ENCODE assay signal across 9 mouse cellular contexts in the genomic region with DNA sequence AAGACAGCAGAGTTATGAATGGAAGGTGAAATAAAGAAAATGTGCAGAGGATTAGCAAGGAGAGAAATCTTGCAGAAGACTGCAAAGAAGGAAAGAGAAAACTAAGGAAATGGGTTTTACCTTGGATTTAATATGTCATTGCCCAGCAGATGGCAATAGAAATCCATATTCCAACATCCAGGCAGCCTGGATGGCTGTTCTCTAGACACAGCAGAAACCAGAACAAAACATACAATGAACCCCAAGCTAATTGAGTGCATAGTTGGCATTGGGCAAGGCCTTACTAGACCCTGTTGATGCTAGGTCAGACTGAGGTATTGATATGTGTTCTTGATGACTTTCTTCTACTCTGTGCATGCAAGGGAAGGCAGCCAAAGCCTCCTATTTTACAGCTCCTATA. TPM values are rescaled to one million over a fixed set of nuclear protein-coding genes. Genes with fewer than 3 reads are reported as not detected.
DNase-seq lines count a peak whose midpoint lies in the region; ATAC-seq and TF ChIP-seq lines count a peak whose summit lies in the region.
"Had no signal": no experiment of that assay in that cellular context is flagged by ENCODE, and none has a peak within 500 bp of the region (broad histone marks: within the 10 kb centered on the region; RNA-seq: fewer than 3 reads in every experiment).

No protein-coding gene starts in this region.

- no peak overlapping the region for H3K4me2 ChIP-seq in kidney, embryonic 14.5 days (replicated peaks; ENCODE audit: low read depth, low read length)
- no peak overlapping the region for H3K4me2 ChIP-seq in forebrain, postnatal 0 days (ENCODE audit: low read depth)
- H3K4me2 ChIP-seq in lung, postnatal 0 days (replicated peaks; ENCODE audit: low read depth, low read length), result no peak overlapping the region
- H3K4me2 ChIP-seq: neural tube, embryonic 13.5 days had no signal

- H3K4me1 ChIP-seq in kidney, embryonic 14.5 days (ENCODE audit: control insufficient read depth, insufficient read depth, low read length), result no peaks in the 10 kb centered on the region
- no peaks in the 10 kb centered on the region for H3K4me1 ChIP-seq in forebrain, postnatal 0 days (ENCODE audit: insufficient read depth)
- no peaks in the 10 kb centered on the region for H3K4me1 ChIP-seq in lung, postnatal 0 days (ENCODE audit: insufficient read depth, low read depth, low read length)
- H3K4me1 ChIP-seq: neural tube, embryonic 13.5 days had no signal

- H3K9me3 ChIP-seq in kidney, embryonic 14.5 days (ENCODE audit: control insufficient read depth, low read length), result no peaks in the 10 kb centered on the region
- H3K9me3 ChIP-seq in forebrain, postnatal 0 days (ENCODE audit: low read length), result no peaks in the 10 kb centered on the region
- H3K9me3 ChIP-seq in lung, postnatal 0 days (ENCODE audit: low read length), result no peaks in the 10 kb centered on the region
- H3K9me3 ChIP-seq: neural tube, embryonic 13.5 days had no signal

- no peak overlapping the region for H3K4me3 ChIP-seq in kidney, embryonic 14.5 days (ENCODE audit: low read length)
- no peak overlapping the region for H3K4me3 ChIP-seq in forebrain, postnatal 0 days (ENCODE audit: low read depth, low read length)
- no peak overlapping the region for H3K4me3 ChIP-seq in lung, postnatal 0 days (ENCODE audit: low read depth, low read length)
- H3K4me3 ChIP-seq: neural tube, embryonic 13.5 days had no signal

- H3K36me3 ChIP-seq in kidney, embryonic 14.5 days (ENCODE audit: control insufficient read depth, insufficient read depth, low read length), result no peaks in the 10 kb centered on the region
- no peaks in the 10 kb centered on the region for H3K36me3 ChIP-seq in forebrain, postnatal 0 days (ENCODE audit: insufficient read depth)
- no peaks in the 10 kb centered on the region for H3K36me3 ChIP-seq in lung, postnatal 0 days (ENCODE audit: insufficient read depth, low read length)
- H3K36me3 ChIP-seq: neural tube, embryonic 13.5 days had no signal

- no peak overlapping the region for H3K27ac ChIP-seq in kidney, embryonic 14.5 days (ENCODE audit: low read depth, low read length)
- no peak overlapping the region for H3K27ac ChIP-seq in forebrain, postnatal 0 days (ENCODE audit: low read depth, low read length)
- H3K27ac ChIP-seq in lung, postnatal 0 days (ENCODE audit: low read length), result no peak overlapping the region
- H3K27ac ChIP-seq: neural tube, embryonic 13.5 days had no signal

- TF ChIP-seq EP300 in lung, postnatal 0 days (IDR thresholded peaks at IDR 0.05), result no peak

- no peak for ATAC-seq in kidney, embryonic 14.5 days (ENCODE audit: low FRiP score, low TSS enrichment)
- peak; percentile 78 for ATAC-seq in forebrain, postnatal 0 days
- peak; percentile 43 for ATAC-seq in lung, postnatal 0 days
- no peak for ATAC-seq in CD4-positive, CD25-positive, alpha-beta regulatory T cell, adult 4 months

- no peaks in the 10 kb centered on the region for H3K27me3 ChIP-seq in kidney, embryonic 14.5 days (ENCODE audit: control insufficient read depth, insufficient read depth, low read length)
- H3K27me3 ChIP-seq in forebrain, postnatal 0 days (ENCODE audit: insufficient read depth, low read length), result no peaks in the 10 kb centered on the region
- H3K27me3 ChIP-seq in lung, postnatal 0 days (replicated peaks; ENCODE audit: insufficient read depth, low read length), result no peaks in the 10 kb centered on the region
- H3K27me3 ChIP-seq: neural tube, embryonic 13.5 days had no signal

- peak; percentile 75 for TF ChIP-seq CTCF in forebrain, postnatal 0 days (IDR thresholded peaks at IDR 0.05; ENCODE audit: low read depth)
- peak; percentile 65 for TF ChIP-seq CTCF in lung, postnatal 0 days (IDR thresholded peaks at IDR 0.05)

- H3K9ac ChIP-seq in kidney, embryonic 14.5 days (ENCODE audit: low read depth, low read length), result no peak overlapping the region
- H3K9ac ChIP-seq in forebrain, postnatal 0 days, result no peak overlapping the region
- no peak overlapping the region for H3K9ac ChIP-seq in lung, postnatal 0 days (replicated peaks; ENCODE audit: low read depth)
- H3K9ac ChIP-seq: neural tube, embryonic 13.5 days had no signal

- DNase-seq in adrenal gland, postnatal 10 days, result peak; percentile 13
- DNase-seq in adrenal gland, postnatal 4 days (ENCODE audit: low spot score in 2 of 2), result no peak
- DNase-seq in kidney, postnatal 10 days, result peak; percentile 33
- peak; percentile 85 for DNase-seq in forebrain, postnatal 0 days
- peak; percentile 67 for DNase-seq in lung, postnatal 0 days (ENCODE audit: low spot score)
- DNase-seq in thymus, adult 18-20 months, result no peak

RNA-seq across cellular contexts. Expression of a gene that starts 43.0 kb away (rescaled TPM):
- 10 to 100 TPM; 29.7 to 40.7 TPM for total RNA-seq in adrenal gland, postnatal 10 days (2021)
- 10 to 100 TPM; 32.5 to 35.6 TPM for total RNA-seq in adrenal gland, postnatal 4 days (2021)
- 3.2 and 3.8 TPM in 2 replicates for polyA plus RNA-seq in kidney, embryonic 14.5 days (2014; fragmentation: Nextera tagmentation; extraction: Ambion mirVana)
- total RNA-seq in forebrain, postnatal 0 days (2014; rRNA removed), result 3.4 and 7.2 TPM in 2 replicates
- polyA plus RNA-seq in forebrain, postnatal 0 days (2015; fragmentation: Nextera tagmentation; extraction: Ambion mirVana), result 3.0 and 3.2 TPM in 2 replicates
- 126 and 158 TPM in 2 replicates for polyA plus RNA-seq in lung, postnatal 0 days (2015; fragmentation: Nextera tagmentation; extraction: Ambion mirVana)
- not detected for polyA plus RNA-seq in CD4-positive, CD25-positive, alpha-beta regulatory T cell, adult 4 months (2017; shearing (Covaris generic))

RNA-seq across cellular contexts. Expression of a gene that starts 58.8 kb away (rescaled TPM):
- total RNA-seq in adrenal gland, postnatal 10 days (2021), result 10 to 100 TPM; 29.5 to 37.6 TPM
- total RNA-seq in adrenal gland, postnatal 4 days (2021), result 10 to 100 TPM; 23.7 to 33.0 TPM
- polyA plus RNA-seq in kidney, embryonic 14.5 days (2014; fragmentation: Nextera tagmentation; extraction: Ambion mirVana), result 25.6 and 27.8 TPM in 2 replicates
- 5.8 and 7.0 TPM in 2 replicates for total RNA-seq in forebrain, postnatal 0 days (2014; rRNA removed)
- polyA plus RNA-seq in forebrain, postnatal 0 days (2015; fragmentation: Nextera tagmentation; extraction: Ambion mirVana), result 15.3 and 16.8 TPM in 2 replicates
- 505 and 526 TPM in 2 replicates for polyA plus RNA-seq in lung, postnatal 0 days (2015; fragmentation: Nextera tagmentation; extraction: Ambion mirVana)
- polyA plus RNA-seq in CD4-positive, CD25-positive, alpha-beta regulatory T cell, adult 4 months (2017; shearing (Covaris generic)), result 10 to 100 TPM; 11.3 to 19.6 TPM

Comparison
In these comparisons a context has a peak if more than half of its experiments do, and no peak if none do; other contexts are left out.
1. DNase-seq: peak in adrenal gland, postnatal 10 days (single experiment), kidney, postnatal 10 days (single experiment), forebrain, postnatal 0 days (single experiment) and lung, postnatal 0 days (single experiment); none in adrenal gland, postnatal 4 days (0 of 2) and thymus, adult 18-20 months (0 of 2).
2. ATAC-seq: peak in forebrain, postnatal 0 days (single experiment) and lung, postnatal 0 days (single experiment); none in kidney, embryonic 14.5 days (single experiment) and CD4-positive, CD25-positive, alpha-beta regulatory T cell, adult 4 months (single experiment).
3. RNA of a gene that starts 43.0 kb away (polyA plus RNA-seq): 126 to 158 TPM in lung, postnatal 0 days; 3.2 to 3.8 TPM in kidney, embryonic 14.5 days, 3.0 to 3.2 TPM in forebrain, postnatal 0 days and not detected in CD4-positive, CD25-positive, alpha-beta regulatory T cell, adult 4 months; every median in the first group is over 10 times any median in the second.
4. RNA of a gene that starts 58.8 kb away (polyA plus RNA-seq): 505 to 526 TPM in lung, postnatal 0 days; 25.6 to 27.8 TPM in kidney, embryonic 14.5 days, 11.3 to 19.6 TPM in CD4-positive, CD25-positive, alpha-beta regulatory T cell, adult 4 months and 15.3 to 16.8 TPM in forebrain, postnatal 0 days; every median in the first group is over 10 times any median in the second.